Mouse (Mus musculus): Measurements from ENCODE around the gene Uqcr11.

DNA sequence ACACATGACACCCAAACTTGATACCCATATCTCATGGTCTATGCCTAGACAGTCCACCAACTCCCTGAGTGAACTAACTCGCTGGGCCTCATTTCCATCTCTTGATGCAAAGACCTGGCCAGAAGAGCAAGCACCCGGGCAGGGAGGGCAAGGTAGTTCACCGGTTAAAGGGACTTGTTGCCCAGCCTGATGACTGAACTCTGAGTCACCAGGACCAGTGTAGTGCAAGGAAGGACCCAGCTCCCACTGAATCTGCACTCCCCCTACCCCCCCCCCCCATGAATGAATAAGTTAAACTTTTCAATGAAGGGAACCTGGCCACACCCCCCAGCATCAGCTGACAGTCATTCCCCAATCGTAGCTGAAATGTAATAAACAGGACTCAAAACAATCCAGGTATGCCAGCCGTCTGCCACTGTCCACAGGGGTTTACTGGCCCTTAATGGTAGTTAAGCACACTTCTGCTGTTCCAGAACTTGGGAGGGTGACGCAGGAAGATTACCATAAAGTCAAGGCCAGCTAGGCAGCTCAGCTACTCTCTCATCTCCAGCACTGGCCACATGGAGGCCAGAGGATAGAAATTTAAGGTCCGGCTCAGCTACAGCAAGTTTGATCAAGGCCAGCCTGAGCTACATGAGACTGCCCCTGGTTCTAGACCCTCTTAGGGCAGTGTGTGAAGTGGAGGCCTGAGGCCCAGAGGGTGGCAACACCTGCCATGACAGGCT is 23.8 kb downstream of the Uqcr11 start:
- TF ChIP-seq POLR2A (IDR thresholded peaks at IDR 0.05; ENCODE audit: borderline replicate concordance, control insufficient read depth, low read depth, low read length) (no peak), CTCF (IDR thresholded peaks at IDR 0.05; ENCODE audit: control insufficient read depth, insufficient read depth, low read length) (no peak)
